Mouse (Mus musculus) stomach, embryonic 14.5 days (tissue): ENCODE data around the gene Gm44805. TPM values are rescaled to one million over a fixed set of nuclear protein-coding genes. Genes with fewer than 3 reads are reported as not detected.

Experiments
- ATAC-seq: fragments of 200-750 bp; cut with Nextera tagmentation; 2 replicates; pipeline ENCODE4 v1.8.0; 2017; ENCODE audit warnings: low read depth, moderate TSS enrichment; ENCODE audit not compliant: insufficient number of reproducible peaks, insufficient read depth, low FRiP score
- H3K27ac ChIP-seq: fragments of 300-500 bp; sonication (generic); 2 replicates; pipeline ENCODE4 v1.5.1; 2014; ENCODE audit warnings: mild to moderate bottlenecking, low read length, moderate library complexity, mixed read lengths
- H3K27me3 ChIP-seq: fragments of 300-500 bp; sonication (generic); 2 replicates; pipeline ENCODE4 v1.6.1; 2014; ENCODE audit warnings: low read length, control low read depth, mixed read lengths; ENCODE audit not compliant: control insufficient read depth, insufficient read depth
- H3K36me3 ChIP-seq: fragments of 300-500 bp; sonication (generic); 2 replicates; pipeline ENCODE4 v1.6.1; 2014; ENCODE audit warnings: mild to moderate bottlenecking, control low read depth, low read length, moderate library complexity, mixed read lengths; ENCODE audit not compliant: control insufficient read depth, insufficient read depth
- H3K4me1 ChIP-seq: fragments of 300-500 bp; sonication (generic); 2 replicates; pipeline ENCODE4 v1.6.1; 2014; ENCODE audit warnings: low read length, control low read depth, mixed read lengths; ENCODE audit not compliant: control insufficient read depth, insufficient read depth
- H3K4me2 ChIP-seq: fragments of 300-500 bp; sonication (generic); replicated peaks from 2 replicates; pipeline ENCODE4 v1.6.1; 2014; ENCODE audit warnings: low read depth, low read length, control low read depth
- H3K4me3 ChIP-seq: fragments of 300-500 bp; sonication (generic); 2 replicates; pipeline ENCODE4 v1.5.1; 2014; ENCODE audit warnings: low read depth, low read length, control low read depth
- H3K9ac ChIP-seq: fragments of 300-500 bp; sonication (generic); replicated peaks from 2 replicates; pipeline ENCODE4 v1.6.1; 2014; ENCODE audit warnings: low read depth, mild to moderate bottlenecking, control low read depth, low read length, moderate library complexity, mixed read lengths
- H3K9me3 ChIP-seq: fragments of 300-500 bp; sonication (generic); 2 replicates; pipeline ENCODE4 v1.6.1; 2016; ENCODE audit warnings: low read depth, low read length, control low read depth; ENCODE audit not compliant: control insufficient read depth
- WGBS: fragments of 180-500 bp; shearing (Covaris S2); extraction: QIAGEN DNeasy Blood & Tissue Kit; methylation state at CpG from one replicate; pipeline ENCODE4 v1.1.7; 2014; 5-methylcytosine and 5-hydroxymethylcytosine counted together
- polyA plus RNA-seq: library from polyadenylated mRNA; unstranded; fragments of >200 nt; fragmentation: Nextera tagmentation; extraction: Ambion mirVana; gene quantifications from 2 replicates; pipeline ENCODE4 v1.2.1, GENCODE M21; 2014

Gene Gm44805
- polyA plus RNA-seq, 1 experiment from 2014 or later: not detected

DNA sequence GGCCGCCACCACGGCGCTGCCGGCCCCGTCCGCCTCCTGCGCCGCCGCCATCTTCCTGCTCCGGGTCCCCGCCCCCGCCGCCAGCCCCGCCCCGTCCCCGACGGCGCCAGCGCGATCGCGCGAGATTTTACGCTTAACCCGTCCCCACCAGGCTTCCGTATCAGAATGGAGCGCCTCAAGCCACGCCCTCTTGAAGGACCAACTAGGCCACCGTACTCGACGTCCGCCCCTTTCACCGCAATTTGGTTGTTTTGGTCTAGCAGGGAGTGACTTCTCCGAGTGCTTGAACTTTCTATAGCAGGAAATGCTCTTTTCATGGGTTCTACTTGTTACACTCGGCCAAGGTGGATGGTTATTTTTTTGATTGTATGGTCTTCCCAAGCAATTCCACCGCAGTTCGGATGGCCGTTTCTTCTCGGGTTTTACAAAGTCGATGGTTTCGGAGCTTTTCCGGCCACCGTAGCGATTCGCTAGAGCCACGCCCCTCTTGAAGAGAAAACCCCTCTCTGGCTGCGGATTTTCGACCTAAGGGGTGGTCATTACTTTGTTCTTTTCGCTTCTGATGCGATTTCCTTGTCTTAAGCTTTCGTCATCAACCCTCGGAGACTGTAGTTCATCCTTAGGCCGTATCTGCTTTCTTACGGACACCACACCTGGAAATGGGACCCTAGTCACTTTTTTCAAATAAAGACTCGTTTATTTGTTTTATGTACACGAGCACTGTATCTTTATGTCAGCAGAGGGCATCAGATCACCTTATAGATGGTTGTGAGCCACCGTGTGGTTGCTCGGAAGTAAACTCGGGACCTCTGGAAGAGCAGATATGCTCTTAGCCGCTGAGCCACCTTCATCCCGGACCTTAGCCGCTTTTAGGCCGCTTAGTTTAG, 16.0 kb downstream of the Gm44805 start, which contains the start of gene Clptm1:
Gene Clptm1 (minus strand): TSS at position 79 of the 887 bp plus-strand sequence.
- under 1% methylated on average over 61 of the region's 63 CpGs for WGBS
- H3K4me3 ChIP-seq: peak within 1 kb of the TSS; percentile 100
- H3K4me1 ChIP-seq: peaks cover 17% of the 10 kb centered on the region
- peak; percentile 87 for ATAC-seq
- H3K9me3 ChIP-seq: no peaks in the 10 kb centered on the region
- no peaks in the 10 kb centered on the region for H3K36me3 ChIP-seq
- peak within 1 kb of the TSS; percentile 99 for H3K9ac ChIP-seq
- peak within 1 kb of the TSS; percentile 97 for H3K27ac ChIP-seq
- H3K4me2 ChIP-seq: peak within 1 kb of the TSS; percentile 91
- no peaks in the 10 kb centered on the region for H3K27me3 ChIP-seq

GRCm38 (mm10) chr7:19664455-19664954, 16.7 kb downstream of the Gm44805 start:
- peak; percentile 38 for ATAC-seq
- H3K36me3 ChIP-seq: no peaks in the 10 kb centered on the region; the same call in 1 of the 2 replicates
- no peaks in the 10 kb centered on the region for H3K27me3 ChIP-seq
- peak overlapping the region; percentile 99 for H3K9ac ChIP-seq
- WGBS: under 1% methylated on average over 37 of the region's 37 CpGs
- H3K27ac ChIP-seq: peak overlapping the region; percentile 63
- peaks cover 17% of the 10 kb centered on the region for H3K4me1 ChIP-seq
- no peaks in the 10 kb centered on the region for H3K9me3 ChIP-seq
- peak overlapping the region; percentile 100 for H3K4me3 ChIP-seq
- H3K4me2 ChIP-seq: peak overlapping the region; percentile 91

- WGBS: 13% methylated on average over 8 of the region's 8 CpGs
- no peak for ATAC-seq
These were observed 17.3 kb downstream of the Gm44805 start for GRCm38 (mm10) chr7:19663940-19664339.

GRCm38 (mm10) chr7:19652614-19653013, 28.6 kb downstream of the Gm44805 start:
- no peak for ATAC-seq
- Histone ChIP-seq H3K4me2 (no peak overlapping the region), H3K27me3 (no peaks in the 10 kb centered on the region), H3K4me1 (no peaks in the 10 kb centered on the region), H3K9me3 (no peaks in the 10 kb centered on the region), H3K27ac (no peak overlapping the region), H3K9ac (no peak overlapping the region), H3K36me3 (peaks cover 49% of the 10 kb centered on the region), H3K4me3 (no peak overlapping the region)
- WGBS: 95% methylated on average over 2 of the region's 2 CpGs

More at GRCm38 (mm10) chr7:19663940-19664339, 17.3 kb downstream of the Gm44805 start:
- H3K36me3 ChIP-seq: no peaks in the 10 kb centered on the region; the same call in 1 of the 2 replicates
- H3K27ac ChIP-seq: peak overlapping the region; percentile 63; the same call in 1 of the 2 replicates
- H3K9me3 ChIP-seq: no peaks in the 10 kb centered on the region
- peak overlapping the region; percentile 99 for H3K9ac ChIP-seq
- peaks cover 13% of the 10 kb centered on the region for H3K4me1 ChIP-seq
- H3K4me2 ChIP-seq: peak overlapping the region; percentile 91
- no peaks in the 10 kb centered on the region for H3K27me3 ChIP-seq
- H3K4me3 ChIP-seq: peak overlapping the region; percentile 100

- H3K4me3 ChIP-seq: no peak overlapping the region
- no peaks in the 10 kb centered on the region for H3K27me3 ChIP-seq
- H3K4me1 ChIP-seq: no peaks in the 10 kb centered on the region
- H3K9ac ChIP-seq: no peak overlapping the region
- H3K27ac ChIP-seq: no peak overlapping the region
- H3K36me3 ChIP-seq: peaks cover 58% of the 10 kb centered on the region
- WGBS: 88% methylated on average over 6 of the region's 6 CpGs
- H3K4me2 ChIP-seq: no peak overlapping the region
- no peak for ATAC-seq
- no peaks in the 10 kb centered on the region for H3K9me3 ChIP-seq
These were observed 30.0 kb downstream of the Gm44805 start for GRCm38 (mm10) chr7:19651063-19651786.

GRCm38 (mm10) chr7:19641223-19641622, 40.0 kb downstream of the Gm44805 start:
- Histone ChIP-seq H3K9me3 (no peaks in the 10 kb centered on the region), H3K27ac (no peak overlapping the region), H3K4me2 (no peak overlapping the region), H3K27me3 (no peaks in the 10 kb centered on the region), H3K4me3 (no peak overlapping the region), H3K4me1 (no peaks in the 10 kb centered on the region), H3K36me3 (peaks cover 77% of the 10 kb centered on the region), H3K9ac (no peak overlapping the region)
- ATAC-seq: no peak
- WGBS: 94% methylated on average over 4 of the region's 4 CpGs

DNA sequence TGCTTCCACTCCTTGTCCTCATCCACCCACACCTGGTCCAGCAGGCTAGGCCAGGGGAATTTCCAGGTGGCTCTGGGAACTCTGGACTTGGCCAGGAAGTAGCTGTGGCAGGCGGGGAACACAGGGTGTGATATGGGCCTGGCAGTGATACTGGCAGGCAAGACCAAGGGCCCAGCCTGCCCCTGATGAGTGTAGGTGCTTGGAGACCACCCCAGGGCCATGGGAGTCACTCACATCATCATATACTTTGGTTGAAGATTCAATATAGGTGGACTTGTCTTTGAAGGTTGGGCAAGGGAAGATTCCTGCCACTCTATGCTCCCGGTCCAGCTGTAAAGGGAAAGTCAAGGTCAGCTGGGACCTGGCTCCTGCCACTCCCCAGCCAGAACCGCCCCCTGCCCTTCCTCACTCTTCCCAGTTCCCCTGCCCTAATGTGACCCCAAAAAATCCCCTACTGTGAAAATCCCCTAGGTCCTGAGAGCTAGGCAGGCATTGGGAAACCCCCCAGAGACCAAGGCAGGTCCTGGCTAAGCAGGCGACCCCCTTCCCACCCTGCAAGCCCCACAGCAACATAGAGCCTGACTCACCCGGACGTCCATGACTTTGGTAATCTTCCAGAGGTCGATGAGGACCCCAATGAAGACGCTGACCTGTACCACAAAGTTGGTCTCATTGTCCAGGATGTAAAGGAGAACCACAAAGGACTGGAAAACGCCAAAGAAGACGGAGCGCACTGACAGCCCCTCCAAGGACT, 46.0 kb downstream of the Gm44805 start:
- Histone ChIP-seq H3K4me2 (no peak overlapping the region), H3K9me3 (no peaks in the 10 kb centered on the region), H3K27me3 (no peaks in the 10 kb centered on the region), H3K4me3 (no peak overlapping the region), H3K36me3 (peaks cover 65% of the 10 kb centered on the region), H3K9ac (no peak overlapping the region), H3K27ac (no peak overlapping the region), H3K4me1 (no peaks in the 10 kb centered on the region)
- 87% methylated on average over 11 of the region's 11 CpGs for WGBS
- no peak for ATAC-seq

- Histone ChIP-seq H3K4me3 (no peak overlapping the region), H3K36me3 (peaks cover 65% of the 10 kb centered on the region), H3K4me2 (no peak overlapping the region), H3K9me3 (no peaks in the 10 kb centered on the region), H3K9ac (no peak overlapping the region), H3K4me1 (0 out of 2 replicates have a peak, but pooled peaks cover 3% of the 10 kb centered on the region), H3K27ac (no peak overlapping the region), H3K27me3 (no peaks in the 10 kb centered on the region)
- no peak for ATAC-seq
- 95% methylated on average over 2 of the region's 2 CpGs for WGBS
These were observed 46.6 kb downstream of the Gm44805 start for GRCm38 (mm10) chr7:19634591-19634990.
